Mouse (Mus musculus) gastrocnemius, postnatal 25 days (tissue): ENCODE results near the gene Smoc2. TPM values are rescaled to one million over a fixed set of nuclear protein-coding genes. Genes with fewer than 3 reads are reported as not detected.

Experiments
- DNase-seq: peaks from one replicate; pipeline ENCODE4 v3.0.0; 2022
- long read RNA-seq, 2 experiments: library from polyadenylated mRNA; stranded (forward); transcript quantifications; one replicate each; pipeline ENCODE4 v2.0.0; 2021
- total RNA-seq, 2 experiments: library from RNA; stranded (reverse); gene quantifications; 1 replicate in 1 of 2; 2 replicates in 1 of 2; pipeline ENCODE4 v1.2.3; 2021

The Smoc2 gene
- 10 to 100 TPM; 62.2 to 65.8 TPM for total RNA-seq
- long read RNA-seq, experiment 1, transcript Smoc2-201 (13 exons, 2,832 nt), result major isoform, 44 of 66 reads
- long read RNA-seq, experiment 1, transcript Smoc2-204 (13 exons, 2,817 nt), result minor isoform, 6 of 66 reads
- long read RNA-seq, experiment 1, partial matches to known transcripts, result 6 of 66 reads
- long read RNA-seq, experiment 1, other reads (novel, unspliced or antisense), result 10 of 66 reads
- long read RNA-seq, experiment 2, transcript Smoc2-201 (13 exons, 2,832 nt), result major isoform, 97 of 116 reads
- long read RNA-seq, experiment 2, partial matches to known transcripts, result 9 of 116 reads
- long read RNA-seq, experiment 2, other reads (novel, unspliced or antisense), result 6 of 116 reads

DNA sequence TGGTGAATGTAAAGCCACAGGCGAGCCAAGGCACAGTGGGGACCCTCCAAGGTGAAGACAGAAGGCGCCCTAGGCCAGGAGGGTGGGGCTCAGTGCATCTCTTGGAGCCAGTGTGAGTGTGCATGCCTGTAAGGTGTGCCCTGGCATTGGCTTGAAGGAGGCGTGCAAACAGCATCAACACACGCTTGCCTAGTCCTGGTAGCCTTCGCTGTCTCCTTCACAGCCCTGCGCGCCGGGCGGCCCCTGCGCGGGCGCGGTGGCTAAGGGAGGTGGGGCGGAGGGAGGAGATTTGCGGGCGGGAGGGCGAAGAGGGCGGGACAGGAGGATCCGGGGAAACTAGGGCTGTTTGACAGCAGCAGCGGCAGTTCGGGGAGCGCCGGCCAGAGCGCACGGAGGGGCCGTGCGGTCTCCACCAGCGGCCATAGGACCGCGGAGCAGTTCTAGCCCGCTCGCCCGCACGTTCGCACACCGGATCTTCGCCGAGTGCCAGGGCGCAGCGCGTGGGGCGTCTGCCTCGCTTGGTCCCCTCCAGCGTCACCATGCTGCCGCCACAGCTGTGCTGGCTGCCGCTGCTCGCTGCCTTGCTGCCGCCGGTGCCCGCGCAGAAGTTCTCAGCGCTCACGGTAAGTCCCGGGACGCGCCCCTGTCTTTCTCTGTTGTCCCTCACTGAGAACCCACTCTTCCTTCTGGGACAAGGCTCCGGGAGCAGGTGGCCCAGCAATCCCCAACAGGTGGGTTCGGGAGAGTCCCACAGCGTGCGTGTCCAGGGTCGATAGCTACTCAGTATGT is at the start of gene Smoc2:
Gene Smoc2 (plus strand): TSS at position 330 of the 789 bp plus-strand sequence.
- peak; percentile 60 for DNase-seq

DNA sequence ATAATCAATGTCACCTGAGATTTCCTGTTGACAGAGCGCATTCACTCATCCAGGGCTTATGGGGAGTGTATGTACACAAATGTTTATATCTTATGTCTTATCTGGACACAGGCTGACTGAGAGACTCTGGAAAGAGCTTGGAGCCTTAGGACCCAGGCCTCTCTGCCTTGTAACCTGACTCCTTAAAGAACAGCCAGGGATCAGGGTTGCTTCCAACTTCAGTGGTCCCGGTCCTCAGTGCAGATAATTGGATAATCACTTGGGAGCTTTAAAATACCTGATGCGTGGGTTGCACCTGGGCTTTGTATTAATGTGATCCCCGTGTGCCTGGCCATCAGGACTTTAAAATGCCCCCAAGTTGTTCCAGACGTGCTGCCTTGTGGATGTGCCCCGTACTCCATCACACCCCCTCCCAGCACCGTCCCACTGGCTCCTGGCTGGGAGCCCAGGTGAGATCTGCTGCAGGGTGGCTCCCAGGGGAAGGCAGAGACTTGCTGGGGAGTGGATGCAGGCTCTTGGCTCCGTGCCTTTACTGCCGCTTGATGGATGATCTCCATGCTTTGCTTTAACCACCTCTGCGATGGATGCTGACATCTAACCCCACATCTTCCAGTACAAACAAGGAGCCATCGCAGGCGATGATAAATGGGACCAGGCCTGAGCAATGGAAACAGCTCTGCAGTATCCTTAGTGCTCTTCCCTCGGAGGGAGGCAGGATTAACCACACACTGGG is 48.4 kb upstream of the Smoc2 start:
- DNase-seq, result no peak

GRCm38 (mm10) chr17:14232629-14233028 is 46.7 kb upstream of the Smoc2 start:
- DNase-seq, result peak; percentile 66

DNA sequence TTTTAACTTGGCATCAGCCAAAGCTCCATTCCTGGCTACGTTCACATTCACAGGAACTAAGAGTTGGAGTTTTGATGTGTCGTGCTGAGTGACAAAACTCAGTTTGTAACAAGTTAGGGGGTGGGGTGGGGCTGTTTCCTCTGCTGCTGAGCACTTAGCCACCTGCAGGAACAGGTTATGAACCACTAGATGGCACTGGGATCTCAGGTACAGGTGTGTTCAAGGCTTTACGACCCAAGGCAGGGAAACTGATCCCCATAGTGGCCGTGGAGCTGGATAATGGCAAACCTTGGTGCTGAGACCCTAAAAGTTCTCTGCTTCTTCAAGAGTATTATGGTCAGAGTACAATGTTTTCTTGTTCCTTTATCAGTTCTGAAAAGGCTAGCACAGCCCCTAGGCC is 45.6 kb upstream of the Smoc2 start:
- no peak for DNase-seq

GRCm38 (mm10) chr17:14234774-14235389 is 44.4 kb upstream of the Smoc2 start:
- DNase-seq, result no peak

- no peak for DNase-seq
Observed at GRCm38 (mm10) chr17:14237134-14237533, 42.2 kb upstream of the Smoc2 start.

DNA sequence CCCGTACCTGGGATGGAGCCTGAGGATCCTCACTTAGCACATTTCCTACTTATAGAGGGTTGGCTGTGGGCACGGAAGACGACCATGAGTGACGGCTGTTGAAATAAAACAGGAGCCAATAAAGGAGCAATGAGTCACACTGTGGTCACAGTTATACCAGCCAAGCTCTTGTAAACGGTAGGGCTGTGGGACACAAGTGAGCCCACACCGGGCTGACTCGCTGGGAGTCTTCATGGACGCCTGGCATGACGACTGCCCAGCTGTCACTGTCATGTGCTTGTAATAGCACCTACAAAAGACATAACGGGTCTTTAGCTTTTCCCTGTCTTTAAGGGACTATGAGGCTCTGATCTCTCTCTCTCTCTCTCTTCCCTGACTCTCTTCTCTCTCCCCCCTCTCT is 39.3 kb upstream of the Smoc2 start:
- no peak for DNase-seq

DNA sequence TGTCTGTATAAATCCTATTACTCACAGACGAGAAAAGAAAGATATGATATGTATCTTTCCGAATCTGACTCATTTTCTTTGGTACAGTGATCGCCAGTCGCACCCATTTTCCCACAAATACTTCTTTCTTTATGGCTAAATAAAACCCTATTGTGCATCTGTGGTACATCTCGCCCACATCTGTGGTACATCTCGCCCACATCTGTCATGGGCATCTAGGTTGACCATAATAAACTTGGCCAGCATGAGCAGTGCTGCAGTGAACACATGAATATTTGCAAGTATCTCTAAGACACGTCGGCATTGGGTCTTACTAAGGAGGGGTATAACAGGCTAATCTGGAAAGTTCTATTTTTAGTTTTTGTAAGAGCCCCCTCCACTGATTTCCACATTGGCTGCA is 36.7 kb upstream of the Smoc2 start:
- DNase-seq, result no peak

- DNase-seq, result peak; percentile 84
Observed at GRCm38 (mm10) chr17:14244195-14244965, 34.9 kb upstream of the Smoc2 start.

DNA sequence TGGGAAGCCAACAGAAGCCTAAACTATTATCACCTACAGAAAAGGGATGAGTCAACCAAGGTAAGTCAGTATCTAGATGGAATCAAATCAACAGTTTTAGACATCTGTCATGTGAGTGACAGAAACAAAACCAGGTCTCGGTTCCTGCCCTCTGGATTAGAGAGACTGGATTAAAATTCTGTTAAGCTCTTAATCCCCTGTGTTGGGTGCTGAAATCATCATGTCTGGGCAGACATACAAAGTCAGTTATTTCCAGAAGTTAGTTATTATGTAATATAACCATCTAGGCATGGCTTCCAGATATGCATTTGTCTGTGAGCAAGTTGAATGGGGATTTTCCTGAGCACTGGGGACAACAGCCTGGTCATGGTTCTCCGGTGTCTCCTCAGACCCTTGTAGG is 33.0 kb upstream of the Smoc2 start:
- no peak for DNase-seq

GRCm38 (mm10) chr17:14247931-14248330 is 31.4 kb upstream of the Smoc2 start:
- no peak for DNase-seq

DNA sequence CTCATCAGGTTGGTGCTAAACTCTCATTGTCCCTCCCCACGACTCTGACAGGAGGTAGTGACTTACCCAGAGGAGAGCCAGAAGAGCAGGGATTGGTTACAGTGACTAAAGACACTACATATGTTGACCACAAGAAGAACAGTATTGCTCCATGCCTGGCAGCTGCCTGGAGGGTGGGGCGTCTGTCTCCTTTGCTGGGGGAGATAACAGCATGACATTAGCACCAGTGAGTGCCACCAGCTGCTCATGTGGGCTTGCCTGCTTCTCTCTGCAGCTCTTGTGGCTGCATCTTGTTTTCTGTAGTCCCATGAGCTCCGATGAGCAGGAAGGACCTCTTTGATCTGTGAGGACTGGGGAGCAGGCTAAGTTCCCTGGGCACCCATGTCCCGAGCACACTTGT is 29.7 kb upstream of the Smoc2 start:
- DNase-seq, result no peak

GRCm38 (mm10) chr17:14250401-14250800 is 28.9 kb upstream of the Smoc2 start:
- DNase-seq, result peak; percentile 19

GRCm38 (mm10) chr17:14252456-14252855 is 26.9 kb upstream of the Smoc2 start:
- peak; percentile 68 for DNase-seq

- DNase-seq, result peak; percentile 32
Observed at GRCm38 (mm10) chr17:14254616-14255015, 24.7 kb upstream of the Smoc2 start.

DNA sequence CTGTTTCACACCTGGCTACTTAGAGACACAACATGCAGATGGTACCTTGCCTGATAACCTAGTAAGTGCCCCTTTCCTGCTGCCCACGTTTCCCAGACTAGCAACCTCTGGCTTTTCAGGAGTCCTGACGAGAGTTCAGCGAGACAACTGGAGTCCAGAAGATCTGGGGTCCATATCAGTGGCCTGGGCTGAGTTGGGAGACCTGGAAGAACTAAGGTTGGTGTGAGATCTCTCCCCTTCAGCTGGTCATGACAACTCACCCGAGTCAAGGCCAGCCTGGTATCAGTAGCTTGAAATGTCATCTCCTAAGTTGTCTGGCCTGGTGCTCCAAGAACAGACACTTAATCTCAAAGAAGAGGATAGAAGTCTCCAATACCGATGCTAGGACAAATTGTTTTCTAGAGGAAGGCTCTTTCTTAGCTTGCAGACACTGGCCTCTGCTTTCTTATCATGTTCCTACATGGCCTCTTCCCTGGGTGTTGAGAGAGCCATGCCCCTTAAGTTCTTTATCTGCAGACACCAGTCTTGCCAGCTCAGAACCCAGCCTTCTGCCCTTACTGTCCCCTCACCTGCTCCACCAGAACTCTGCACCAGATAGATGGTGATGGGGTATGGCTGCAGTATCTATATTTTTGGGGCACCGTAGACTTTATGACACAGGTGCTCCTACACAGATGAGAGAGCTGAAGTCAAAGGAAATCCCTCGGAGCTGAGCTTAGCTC is 21.3 kb upstream of the Smoc2 start:
- no peak for DNase-seq

- no peak for DNase-seq
Observed at GRCm38 (mm10) chr17:14258906-14259305, 20.4 kb upstream of the Smoc2 start.

- no peak for DNase-seq
Observed at GRCm38 (mm10) chr17:14260966-14261365, 18.3 kb upstream of the Smoc2 start.

DNA sequence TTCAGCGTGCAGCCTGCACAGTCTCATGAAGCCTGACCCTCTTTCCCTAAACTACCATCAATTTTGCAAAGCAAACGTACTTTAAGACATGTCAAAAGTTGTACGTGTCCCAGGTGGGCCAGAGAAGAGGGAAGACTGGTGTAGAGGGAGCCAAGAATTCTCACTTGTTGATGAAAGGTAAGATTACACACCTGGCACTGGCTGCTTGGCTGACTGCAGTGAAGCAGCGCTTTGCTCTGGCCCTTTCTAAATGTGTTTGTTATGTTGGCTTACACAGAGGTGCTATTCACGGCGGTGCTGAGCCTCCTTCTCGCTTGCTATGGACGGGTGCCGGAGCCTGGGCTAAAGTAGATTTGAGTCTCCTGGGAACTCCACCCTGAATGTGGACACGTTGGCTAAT is 17.1 kb upstream of the Smoc2 start:
- no peak for DNase-seq

DNA sequence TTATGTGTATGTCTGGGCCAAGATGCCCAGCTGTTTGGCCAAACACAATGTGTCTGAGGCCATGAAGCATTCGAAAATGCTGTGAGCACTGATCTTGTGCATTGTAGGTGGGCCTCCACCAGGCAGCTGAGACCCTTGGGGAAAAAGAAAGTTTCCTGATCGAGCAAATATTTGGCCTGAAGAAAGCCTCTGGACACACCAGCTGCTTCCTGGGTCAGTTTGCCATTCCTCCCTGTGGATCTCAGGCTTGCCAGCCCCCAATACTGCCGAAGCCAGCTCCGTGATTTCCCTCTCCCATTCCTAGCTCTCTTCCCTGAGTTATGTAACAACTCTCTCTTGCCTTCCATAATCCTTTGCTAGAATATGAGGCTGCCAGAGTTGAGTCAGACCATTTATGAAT is 11.3 kb upstream of the Smoc2 start:
- DNase-seq, result peak; percentile 61

DNA sequence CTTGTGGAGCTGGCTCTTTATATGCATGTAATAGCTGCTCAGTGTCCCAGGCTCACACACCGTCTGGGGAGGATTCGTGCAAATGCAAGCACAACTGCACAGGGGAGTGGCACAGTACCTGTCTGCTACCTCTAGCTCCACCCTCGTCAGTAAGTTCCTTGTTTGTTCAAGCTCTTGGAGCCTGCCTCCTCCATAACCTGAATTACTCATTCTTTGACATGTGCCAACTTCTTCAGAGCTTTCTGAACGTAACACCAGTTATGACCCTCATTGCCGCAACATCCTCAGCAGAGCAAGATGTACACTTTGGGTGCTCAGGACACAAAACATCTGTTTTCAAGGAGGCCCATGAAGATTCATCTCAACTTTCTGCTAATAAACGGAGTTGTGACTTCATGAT is 5.9 kb upstream of the Smoc2 start:
- no peak for DNase-seq
